24 mouse cellular contexts compared by ENCODE assay signal in the genomic region with DNA sequence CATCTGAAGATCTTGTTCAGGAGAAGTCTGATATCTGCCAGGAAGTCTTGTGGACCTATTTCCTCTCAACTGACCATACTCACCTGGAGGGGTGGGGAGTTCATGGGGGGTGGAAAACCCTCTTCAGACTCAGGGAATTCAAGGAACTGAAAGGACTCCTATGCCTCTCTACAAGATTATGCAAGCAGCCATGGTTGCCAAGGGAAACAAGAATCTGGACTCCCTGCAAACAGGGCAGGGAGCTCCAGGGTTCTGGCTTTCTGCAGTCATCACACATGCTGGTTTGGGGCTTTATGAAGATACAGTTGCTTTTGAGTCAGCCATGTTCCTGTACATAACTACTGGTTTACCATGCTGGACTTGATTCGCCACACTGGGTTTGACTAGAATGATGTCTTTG.
DNase-seq lines count a peak whose midpoint lies in the region; ATAC-seq and TF ChIP-seq lines count a peak whose summit lies in the region.
"Had no signal": no experiment of that assay in that cellular context is flagged by ENCODE, and none has a peak within 500 bp of the region (broad histone marks: within the 10 kb centered on the region; RNA-seq: fewer than 3 reads in every experiment).

No protein-coding gene starts in this region.

- ATAC-seq in frontal cortex, adult (ENCODE audit: low TSS enrichment): peak; percentile 63; the same call in 1 of the 2 replicates
- ATAC-seq in midbrain, postnatal 0 days (ENCODE audit: low FRiP score): no peak
- ATAC-seq: CD4-positive, CD25-positive, alpha-beta regulatory T cell, adult 4 months; forebrain, embryonic 13.5 days; forebrain, embryonic 15.5 days; forebrain, postnatal 0 days had no signal

- DNase-seq in frontal cortex, postnatal 14 days (ENCODE audit: low spot score in 2 of 2): no peak
- DNase-seq in NIH3T3 (ENCODE audit: low read depth): peak; percentile 25
- peak; percentile 8 for DNase-seq in ZHBTc4 (ENCODE audit: low read depth, low spot score)
- DNase-seq in brain, adult 2 months (ENCODE audit: low read depth, low spot score): peak; percentile 48
- DNase-seq in midbrain, postnatal 0 days (ENCODE audit: low spot score): no peak
- no peak for DNase-seq in c-Kit-positive CD71-positive TER-119-positive erythroid progenitor cells, embryonic 14.5 days (ENCODE audit: low spot score)
- DNase-seq: adrenal gland, adult 8-10 months; adrenal gland, postnatal 14 days; adrenal gland, postnatal 36 days; B cell, adult 2 months; cerebellum, adult 11-12 months; cerebellum, adult 2 months; cerebellum, adult 9-10 months; cerebellum, postnatal 10 days; cerebellum, postnatal 25 days; forebrain, postnatal 0 days had no signal

- H3K9ac ChIP-seq in midbrain, postnatal 0 days (replicated peaks; ENCODE audit: low read length, poor library complexity, severe bottlenecking): no peak overlapping the region
- H3K9ac ChIP-seq: embryonic facial prominence, embryonic 12.5 days; forebrain, embryonic 13.5 days; forebrain, embryonic 15.5 days; forebrain, postnatal 0 days had no signal

- H3K4me1 ChIP-seq in midbrain, postnatal 0 days (ENCODE audit: insufficient read depth, low read length): no peaks in the 10 kb centered on the region
- H3K4me1 ChIP-seq: embryonic facial prominence, embryonic 10.5 days; embryonic facial prominence, embryonic 12.5 days; forebrain, embryonic 13.5 days; forebrain, embryonic 15.5 days had no signal

- H3K9me3 ChIP-seq in midbrain, postnatal 0 days (ENCODE audit: low read length): no peaks in the 10 kb centered on the region
- H3K9me3 ChIP-seq: embryonic facial prominence, embryonic 10.5 days; embryonic facial prominence, embryonic 12.5 days; forebrain, embryonic 13.5 days; forebrain, embryonic 15.5 days; G1E had no signal

- H3K4me3 ChIP-seq in midbrain, postnatal 0 days (ENCODE audit: low read depth, low read length): no peak overlapping the region
- H3K4me3 ChIP-seq: embryonic facial prominence, embryonic 10.5 days; embryonic facial prominence, embryonic 12.5 days; forebrain, embryonic 13.5 days; forebrain, embryonic 15.5 days had no signal

- TF ChIP-seq CTCF in midbrain, postnatal 0 days (IDR thresholded peaks at IDR 0.05): no peak

- WGBS in midbrain, postnatal 0 days: 100% methylated on average over 1 of the region's 1 CpGs

- no peak overlapping the region for H3K27ac ChIP-seq in midbrain, postnatal 0 days (ENCODE audit: low read depth, low read length)
- H3K27ac ChIP-seq: embryonic facial prominence, embryonic 10.5 days; embryonic facial prominence, embryonic 12.5 days; forebrain, embryonic 13.5 days; forebrain, embryonic 15.5 days had no signal

- no peaks in the 10 kb centered on the region for H3K27me3 ChIP-seq in midbrain, postnatal 0 days (ENCODE audit: insufficient read depth, low read length)
- H3K27me3 ChIP-seq: CH12.LX; embryonic facial prominence, embryonic 12.5 days; forebrain, embryonic 13.5 days; forebrain, embryonic 15.5 days had no signal

- H3K36me3 ChIP-seq in midbrain, postnatal 0 days (ENCODE audit: insufficient read depth, low read length): no peaks in the 10 kb centered on the region
- H3K36me3 ChIP-seq: embryonic facial prominence, embryonic 10.5 days; embryonic facial prominence, embryonic 12.5 days; forebrain, embryonic 15.5 days; G1E had no signal

- no peak overlapping the region for H3K4me2 ChIP-seq in midbrain, postnatal 0 days (ENCODE audit: low read depth, low read length, poor library complexity, severe bottlenecking)
- H3K4me2 ChIP-seq: embryonic facial prominence, embryonic 12.5 days; forebrain, embryonic 13.5 days; forebrain, embryonic 15.5 days had no signal

Comparison
In these comparisons a context has a peak if more than half of its experiments do, and no peak if none do; other contexts are left out.
1. DNase-seq: peak in NIH3T3 (single experiment), ZHBTc4 (single experiment) and brain, adult 2 months (single experiment); none in frontal cortex, postnatal 14 days (0 of 2), midbrain, postnatal 0 days (single experiment) and c-Kit-positive CD71-positive TER-119-positive erythroid progenitor cells, embryonic 14.5 days (single experiment).